Mouse (Mus musculus) CD4-positive, CD25-positive, alpha-beta regulatory T cell, adult 2 months (primary cell): ENCODE results near the gene Kctd19.
A peak's percentile ranks its signal among the peaks of the same experiment; 100 is the strongest.

ENCODE experiments used
- DNase-seq: peaks from one replicate; pipeline ENCODE4 v3.0.0-alpha.2; 2012; ENCODE audit warnings: low read depth, low spot score

The Kctd19 gene

DNA sequence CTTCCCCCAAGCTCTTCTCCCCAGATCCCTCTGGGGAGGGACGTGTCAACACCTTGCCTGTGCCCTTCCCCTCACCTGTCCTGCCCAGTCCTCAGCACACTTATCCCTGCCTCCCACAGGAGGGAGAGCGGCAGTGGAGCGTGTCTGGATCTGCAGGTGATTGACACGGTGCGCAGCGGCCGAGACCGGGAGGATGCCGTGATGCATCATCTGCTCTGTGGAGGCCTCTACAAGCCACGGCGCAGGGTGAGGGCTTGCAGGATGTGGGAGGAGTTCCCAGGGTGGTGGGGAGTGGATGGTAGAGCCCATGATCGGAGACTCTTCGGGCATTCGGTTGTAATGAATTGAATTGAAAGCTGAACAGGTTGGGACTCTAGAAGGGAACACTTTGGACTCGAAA, 54.1 kb downstream of the Kctd19 start:
- DNase-seq, result no peak

DNA sequence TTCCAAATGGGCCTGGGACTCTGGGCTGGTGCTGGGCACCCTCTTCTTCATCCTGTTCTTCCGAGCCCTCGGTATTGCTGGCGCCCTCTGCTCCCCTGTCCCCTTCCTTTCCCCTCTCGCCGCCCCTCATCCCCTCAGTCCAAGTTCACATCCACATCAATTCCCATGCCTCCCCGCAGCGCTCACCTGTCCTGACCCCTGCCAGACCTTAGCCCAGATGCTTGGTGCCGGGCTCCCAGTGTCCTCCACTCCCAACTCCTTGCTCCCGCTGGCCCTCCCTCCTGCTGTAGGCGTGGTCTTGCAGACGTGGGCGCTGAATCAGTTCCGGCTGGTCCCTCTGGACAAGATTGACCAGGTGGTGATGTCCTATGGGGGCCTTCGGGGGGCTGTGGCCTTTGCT, 56.6 kb downstream of the Kctd19 start:
- no peak for DNase-seq

DNA sequence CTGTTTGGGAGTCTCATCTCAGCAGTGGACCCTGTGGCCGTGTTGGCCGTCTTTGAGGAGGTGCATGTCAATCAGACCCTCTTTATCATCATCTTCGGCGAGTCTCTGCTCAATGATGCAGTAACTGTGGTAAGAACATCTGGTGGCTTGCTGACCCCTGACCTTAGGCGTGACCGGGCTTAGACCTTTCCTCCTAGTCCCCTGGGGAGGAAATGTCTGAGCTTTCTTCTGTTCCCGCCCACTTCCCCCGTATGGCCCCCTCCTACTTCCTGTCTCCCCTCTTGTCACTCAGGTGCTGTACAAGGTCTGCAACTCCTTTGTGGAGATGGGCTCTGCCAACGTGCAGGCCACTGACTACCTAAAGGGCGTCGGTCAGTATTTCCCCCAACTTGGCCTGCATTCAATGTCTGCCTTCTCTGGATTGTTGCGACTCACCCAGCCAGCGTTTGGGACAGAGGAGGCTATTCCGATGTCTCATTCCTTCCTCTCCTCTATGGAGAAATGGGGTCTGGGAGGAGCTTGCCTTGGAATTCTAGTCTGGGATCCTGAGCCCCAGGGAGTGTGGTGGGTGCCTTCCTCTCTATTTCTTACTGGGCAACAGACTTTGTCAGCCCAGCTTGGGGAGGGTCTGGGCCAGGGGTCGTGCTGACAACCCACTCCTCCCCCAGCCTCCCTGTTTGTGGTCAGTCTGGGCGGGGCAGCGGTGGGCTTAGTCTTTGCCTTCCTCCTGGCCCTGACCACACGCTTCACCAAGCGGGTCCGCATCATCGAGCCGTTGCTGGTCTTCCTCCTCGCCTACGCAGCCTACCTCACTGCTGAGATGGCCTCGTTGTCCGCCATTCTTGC, 57.9 kb downstream of the Kctd19 start:
- peak; percentile 33 for DNase-seq

DNA sequence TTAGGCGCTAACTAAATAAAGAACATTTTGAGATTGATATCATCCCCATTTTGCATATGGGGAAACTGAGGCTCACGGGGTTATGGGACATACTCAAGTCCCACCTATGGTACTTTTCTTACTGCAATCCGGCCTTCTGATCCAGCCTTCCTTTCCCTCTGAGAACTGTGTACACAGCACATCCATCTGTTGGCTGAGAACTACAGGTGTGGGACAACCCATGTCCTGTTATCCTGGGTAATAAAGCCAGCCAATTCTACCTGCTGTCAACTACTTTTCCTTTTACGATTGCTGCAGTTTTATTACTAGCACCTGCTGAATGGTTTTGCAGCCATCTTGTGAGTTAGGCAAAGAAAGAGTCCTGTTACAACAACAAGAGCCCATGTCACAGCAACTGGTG, 58.8 kb downstream of the Kctd19 start:
- DNase-seq, result no peak

- DNase-seq, result no peak
Observed at GRCm38 (mm10) chr8:105353583-105354135, 59.6 kb downstream of the Kctd19 start.

GRCm38 (mm10) chr8:105350186-105350585, 63.1 kb downstream of the Kctd19 start:
- DNase-seq, result no peak

- peak; percentile 44 for DNase-seq
Observed at GRCm38 (mm10) chr8:105349096-105349771, 64.1 kb downstream of the Kctd19 start.

- DNase-seq, result peak; percentile 55
Observed at GRCm38 (mm10) chr8:105348450-105349095, 64.7 kb downstream of the Kctd19 start, which contains the start of gene Slc9a5. Gene Slc9a5 (plus strand): TSS chr8:105348843.

DNA sequence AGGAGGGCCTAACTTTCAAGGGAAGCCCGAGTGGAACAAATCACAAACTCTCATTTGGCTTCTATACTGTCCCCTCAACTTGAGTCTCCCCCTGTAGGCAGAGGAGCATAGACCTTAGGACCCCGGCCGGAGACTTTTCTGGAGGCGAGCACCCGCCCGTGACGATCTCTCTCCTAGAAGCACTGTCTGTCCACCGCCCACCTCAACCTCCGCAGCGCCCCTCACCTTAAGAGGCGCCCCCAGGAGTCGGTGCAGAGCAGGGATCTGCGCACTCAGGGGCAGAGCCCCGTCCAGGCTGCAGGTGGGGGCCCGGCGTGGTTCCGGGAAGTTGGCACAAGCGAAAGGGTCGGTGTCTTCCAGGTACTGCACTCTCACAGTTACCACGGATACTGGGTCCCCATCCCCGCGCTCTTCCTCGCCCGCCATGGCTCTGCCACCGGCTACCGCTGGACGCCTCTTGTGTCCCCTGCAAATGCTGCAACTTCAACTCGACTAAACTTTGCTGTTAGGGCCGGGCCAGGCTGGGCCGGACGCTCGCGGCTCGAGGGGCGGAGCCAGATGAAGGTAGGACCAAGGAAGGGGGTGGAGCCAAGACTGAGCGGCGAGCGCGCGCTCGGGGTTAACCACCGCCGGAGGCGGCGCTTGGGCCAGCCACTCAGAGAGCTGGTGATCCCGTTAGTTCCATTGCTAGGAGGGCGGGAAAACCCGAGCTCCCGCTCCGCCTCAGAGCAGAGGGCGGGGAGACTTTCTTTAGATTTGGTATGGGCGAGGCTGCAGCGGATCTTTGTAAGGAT, 65.7 kb downstream of the Kctd19 start, which contains the start of gene Fhod1:
Gene Fhod1, minus strand, starts transcription at position 526 of the 794 bp plus-strand sequence.
- peak; percentile 92 for DNase-seq

GRCm38 (mm10) chr8:105346611-105347427, 66.5 kb downstream of the Kctd19 start:
- DNase-seq, result peak; percentile 37

DNA sequence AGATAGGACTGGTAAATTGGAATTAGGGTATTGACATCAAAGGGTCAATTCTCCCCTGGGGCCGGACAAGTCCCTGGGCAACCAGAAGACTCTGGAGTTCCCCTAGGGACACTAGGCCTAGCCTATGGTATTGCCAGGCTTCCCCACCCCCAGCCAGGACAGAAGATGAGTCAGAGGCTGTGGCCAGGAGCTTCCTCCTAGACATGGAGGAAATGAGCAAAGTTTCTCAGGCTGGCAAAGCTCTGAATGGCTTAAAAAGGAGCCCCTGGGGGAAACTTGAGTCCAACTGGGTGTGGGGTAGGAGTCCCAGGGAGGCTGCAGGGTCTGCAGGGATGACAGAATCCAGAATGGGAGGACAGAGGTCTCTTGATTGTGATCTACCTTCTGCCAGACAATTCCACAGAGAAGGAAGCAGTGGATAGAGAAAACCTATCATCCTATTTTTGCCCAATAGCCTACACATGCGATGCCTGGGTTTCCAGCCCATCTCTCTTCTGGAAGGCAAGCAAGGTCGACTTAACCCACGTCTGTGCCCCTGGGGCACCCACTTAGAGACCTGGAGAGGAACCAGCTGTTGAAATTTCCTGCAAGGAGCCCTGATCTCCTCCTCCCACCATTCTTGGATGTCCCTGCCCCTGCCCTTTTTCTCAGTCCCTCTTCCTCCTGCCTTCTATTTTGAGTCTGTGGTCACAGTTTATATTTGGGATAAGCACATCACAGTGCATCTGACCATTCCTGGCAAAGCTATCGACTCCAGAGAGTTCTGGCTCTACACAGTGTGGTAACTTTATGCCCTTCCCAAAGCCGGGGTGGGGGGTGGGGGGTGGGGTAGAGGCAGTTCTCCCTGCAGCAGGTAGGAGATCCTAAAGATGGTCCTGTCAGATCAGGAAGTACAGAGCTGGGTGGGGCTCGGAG, 68.0 kb downstream of the Kctd19 start:
- DNase-seq, result no peak

DNA sequence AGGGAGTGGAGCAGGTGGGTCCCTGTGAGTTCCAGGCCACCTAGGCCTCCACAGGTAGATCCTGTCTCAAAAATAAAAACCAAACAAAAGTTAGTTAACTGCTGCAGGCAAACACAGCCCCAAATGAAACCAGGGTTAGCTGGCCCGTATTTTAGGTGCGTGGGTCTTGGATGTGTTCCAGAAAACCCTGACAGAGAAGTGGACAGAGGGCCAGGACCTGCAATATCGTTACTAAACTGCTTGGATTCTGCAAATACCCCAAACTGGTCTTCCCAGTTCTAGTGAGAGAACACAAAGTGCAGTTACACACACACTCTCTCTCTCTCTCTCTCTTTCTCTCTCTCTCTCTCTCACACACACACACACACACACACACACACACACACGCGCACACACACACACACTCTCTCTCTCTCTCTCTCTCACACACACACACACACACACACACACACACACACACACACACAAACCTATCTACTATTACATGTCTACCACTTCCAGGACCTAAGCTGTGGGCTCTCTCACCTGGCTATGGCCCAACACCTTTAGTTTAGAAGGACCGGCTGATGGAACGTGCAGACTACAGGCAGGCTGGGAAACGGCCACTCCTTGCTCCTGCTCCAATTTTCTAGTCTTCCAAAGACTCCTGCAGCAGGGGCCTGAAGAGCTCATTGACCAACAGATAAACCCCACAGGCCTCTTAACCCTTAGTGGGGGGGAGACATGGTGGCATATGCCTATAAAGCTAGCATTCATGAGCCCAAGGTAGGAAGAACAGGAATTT, 69.3 kb downstream of the Kctd19 start:
- no peak for DNase-seq

- DNase-seq, result no peak
Observed at GRCm38 (mm10) chr8:105342768-105343167, 70.5 kb downstream of the Kctd19 start.

- DNase-seq, result no peak
Observed at GRCm38 (mm10) chr8:105341399-105341798, 71.9 kb downstream of the Kctd19 start.

- DNase-seq, result no peak
Observed at GRCm38 (mm10) chr8:105339886-105340635, 73.2 kb downstream of the Kctd19 start.

GRCm38 (mm10) chr8:105338992-105339391, 74.3 kb downstream of the Kctd19 start:
- DNase-seq, result no peak

DNA sequence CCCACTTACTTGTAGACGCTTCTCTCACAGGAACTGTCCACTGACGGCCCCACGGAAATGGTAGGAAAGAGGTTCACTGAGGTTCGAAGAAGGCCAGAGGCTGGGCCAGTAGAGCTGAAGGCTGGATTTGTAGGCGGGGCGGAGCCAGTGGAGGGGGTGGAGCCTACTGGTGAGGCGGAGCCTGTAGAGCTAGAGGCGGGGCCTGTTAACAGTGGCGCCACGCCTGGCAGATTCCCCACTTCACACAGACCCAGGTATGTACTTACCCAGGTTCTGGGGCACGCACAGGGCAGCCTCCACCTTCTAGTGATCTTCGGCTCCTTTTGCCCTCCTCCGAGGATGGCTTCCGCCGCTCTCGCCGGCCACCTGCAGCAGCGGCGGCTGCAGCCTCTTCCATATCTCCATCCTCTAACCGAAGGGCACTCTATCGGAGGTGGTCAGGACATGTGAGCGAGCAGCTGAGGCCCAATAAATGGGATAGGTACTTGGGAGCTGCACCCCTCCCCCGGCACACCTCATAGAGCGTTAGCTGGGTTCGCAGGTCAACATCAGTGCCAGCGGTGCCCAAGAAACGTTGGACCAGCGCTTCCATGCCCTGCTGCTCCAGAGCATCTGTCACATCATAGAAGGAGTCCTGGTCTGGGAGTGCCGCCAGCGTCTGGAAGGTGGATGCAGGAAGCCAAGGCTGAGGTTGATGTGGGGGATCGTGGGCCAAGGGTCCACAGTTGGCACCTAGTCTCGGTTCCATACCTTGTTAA, 76.8 kb downstream of the Kctd19 start:
- peak; percentile 18 for DNase-seq
